Mouse (Mus musculus) intestine, postnatal 0 days (tissue): Measurements from ENCODE around the gene Naa80. TPM values are rescaled to one million over a fixed set of nuclear protein-coding genes. Genes with fewer than 3 reads are reported as not detected.

Source experiments
- ATAC-seq: fragments of 200-750 bp; cut with Nextera tagmentation; 2 replicates; pipeline ENCODE4 v1.8.0; 2017; ENCODE audit warnings: mild to moderate bottlenecking, moderate TSS enrichment, moderate library complexity
- H3K27ac ChIP-seq: fragments of 300-500 bp; sonication (generic); 2 replicates; pipeline ENCODE4 v1.5.1; 2014; ENCODE audit warnings: mild to moderate bottlenecking, low read depth, low read length, moderate library complexity
- H3K27me3 ChIP-seq: fragments of 300-500 bp; sonication (generic); replicated peaks from 2 replicates; pipeline ENCODE4 v1.6.1; 2014; ENCODE audit warnings: low read length, mixed read lengths; ENCODE audit not compliant: control insufficient read depth, insufficient read depth
- H3K36me3 ChIP-seq: fragments of 300-500 bp; sonication (generic); 2 replicates; pipeline ENCODE4 v1.6.1; 2014; ENCODE audit warnings: mild to moderate bottlenecking, moderate library complexity; ENCODE audit not compliant: control insufficient read depth, insufficient read depth
- H3K4me1 ChIP-seq: fragments of 300-500 bp; sonication (generic); replicated peaks from 2 replicates; pipeline ENCODE4 v1.6.1; 2014; ENCODE audit warnings: antibody characterized with exemption, low read length, mixed read lengths; ENCODE audit not compliant: control insufficient read depth, insufficient read depth
- H3K4me2 ChIP-seq: fragments of 300-500 bp; sonication (generic); replicated peaks from 2 replicates; pipeline ENCODE4 v1.6.1; 2014; ENCODE audit warnings: low read depth, mild to moderate bottlenecking, moderate library complexity
- H3K4me3 ChIP-seq: fragments of 300-500 bp; sonication (generic); 2 replicates; pipeline ENCODE4 v1.5.1; 2014; ENCODE audit warnings: low read depth, low read length
- H3K9ac ChIP-seq: fragments of 300-500 bp; sonication (generic); 2 replicates; pipeline ENCODE4 v1.6.1; 2014; ENCODE audit warnings: mild to moderate bottlenecking, low read depth, low read length
- H3K9me3 ChIP-seq: fragments of 300-500 bp; sonication (generic); 2 replicates; pipeline ENCODE4 v1.6.1; 2016; ENCODE audit warnings: mixed run types; ENCODE audit not compliant: control insufficient read depth
- CTCF ChIP-seq: sonication (generic); IDR thresholded peaks from 2 replicates; pipeline ENCODE4 v1.5.1; 2016; ENCODE audit warnings: low read depth, mild to moderate bottlenecking, control low read depth, antibody characterized with exemption, moderate library complexity
- WGBS: fragments of 180-500 bp; shearing (Covaris S2); extraction: QIAGEN DNeasy Blood & Tissue Kit; methylation state at CpG from one replicate; pipeline ENCODE4 v1.1.7; 2014; 5-methylcytosine and 5-hydroxymethylcytosine counted together
- polyA plus RNA-seq: library from polyadenylated mRNA; unstranded; fragments of >200 nt; fragmentation: Nextera tagmentation; extraction: Ambion mirVana; gene quantifications from 2 replicates; pipeline ENCODE4 v1.2.1, GENCODE M21; 2015

Naa80 gene
- polyA plus RNA-seq, 1 experiment from 2014 or later: 21.4 TPM

DNA sequence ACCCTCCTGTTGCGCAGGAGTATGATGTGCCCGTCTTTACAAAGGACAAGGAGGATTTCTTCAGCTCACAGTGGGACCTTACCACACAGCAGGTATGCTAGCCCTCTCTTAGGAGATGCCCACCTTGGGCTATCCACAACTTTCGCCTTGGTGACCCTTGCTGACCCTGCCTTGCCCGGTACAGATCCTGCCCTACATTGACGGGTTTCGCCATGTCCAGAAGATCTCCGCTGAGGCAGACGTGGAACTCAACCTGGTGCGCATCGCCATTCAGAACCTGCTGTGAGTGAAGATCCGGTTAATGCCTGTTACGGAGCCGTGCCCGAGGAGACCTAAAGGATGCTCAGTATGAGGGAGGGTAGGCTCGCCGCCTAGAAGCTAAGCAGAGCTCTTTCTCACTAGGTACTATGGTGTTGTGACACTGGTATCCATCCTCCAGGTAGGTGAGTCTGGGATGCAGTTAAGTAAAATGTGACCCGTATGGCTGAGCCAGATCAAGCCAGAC, 34.4 kb upstream of the Naa80 start:
- Histone ChIP-seq H3K9ac (no peak overlapping the region), H3K27me3 (no peaks in the 10 kb centered on the region), H3K36me3 (peaks cover 22% of the 10 kb centered on the region), H3K4me1 (no peaks in the 10 kb centered on the region; the same call in none of the 2 replicates), H3K9me3 (no peaks in the 10 kb centered on the region), H3K4me3 (no peak overlapping the region), H3K27ac (no peak overlapping the region), H3K4me2 (no peak overlapping the region)
- no peak for TF ChIP-seq CTCF
- no peak for ATAC-seq
- 96% methylated on average over 17 of the region's 17 CpGs for WGBS

DNA sequence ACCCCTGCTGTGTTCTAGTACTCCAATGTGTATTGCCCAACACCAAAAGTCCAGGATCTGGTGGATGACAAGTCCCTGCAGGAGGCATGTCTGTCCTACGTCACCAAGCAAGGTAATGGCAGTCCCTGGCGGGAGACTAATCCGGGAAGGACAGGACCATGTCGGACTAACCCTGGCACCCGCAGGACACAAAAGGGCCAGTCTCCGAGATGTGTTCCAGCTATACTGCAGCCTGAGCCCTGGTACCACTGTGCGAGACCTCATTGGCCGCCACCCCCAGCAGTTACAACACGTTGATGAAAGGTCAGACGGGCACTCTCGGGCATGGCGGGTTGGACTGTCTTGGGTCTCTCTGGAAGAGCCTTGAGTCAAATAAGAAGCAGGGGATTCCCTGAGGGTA, 34.0 kb upstream of the Naa80 start:
- no peak for ATAC-seq
- H3K27ac ChIP-seq: no peak overlapping the region
- no peaks in the 10 kb centered on the region for H3K9me3 ChIP-seq
- H3K4me1 ChIP-seq: no peaks in the 10 kb centered on the region; the same call in none of the 2 replicates
- H3K36me3 ChIP-seq: peaks cover 17% of the 10 kb centered on the region
- no peak overlapping the region for H3K4me2 ChIP-seq
- H3K9ac ChIP-seq: no peak overlapping the region
- H3K27me3 ChIP-seq: no peaks in the 10 kb centered on the region
- WGBS: 89% methylated on average over 12 of the region's 12 CpGs
- no peak for TF ChIP-seq CTCF
- no peak overlapping the region for H3K4me3 ChIP-seq

DNA sequence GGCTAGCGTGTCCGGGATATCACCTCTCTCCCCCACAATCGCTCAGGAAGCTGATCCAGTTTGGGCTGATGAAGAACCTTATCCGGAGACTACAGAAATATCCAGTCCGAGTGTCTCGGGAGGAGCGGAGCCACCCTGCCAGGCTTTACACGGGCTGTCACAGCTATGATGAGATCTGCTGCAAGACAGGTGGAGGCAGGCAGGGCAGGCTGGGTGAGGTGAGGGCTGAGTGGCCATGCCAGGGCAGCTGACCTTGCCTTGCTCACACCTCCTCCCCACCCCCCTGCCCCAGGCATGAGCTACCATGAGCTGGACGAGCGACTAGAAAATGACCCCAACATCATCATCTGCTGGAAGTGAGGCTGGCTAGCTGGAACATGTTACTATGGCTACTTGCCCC, 33.5 kb upstream of the Naa80 start:
- H3K4me3 ChIP-seq: no peak overlapping the region
- ATAC-seq: no peak
- H3K27ac ChIP-seq: no peak overlapping the region
- H3K9me3 ChIP-seq: no peaks in the 10 kb centered on the region
- no peak overlapping the region for H3K9ac ChIP-seq
- H3K27me3 ChIP-seq: no peaks in the 10 kb centered on the region
- no peaks in the 10 kb centered on the region; the same call in none of the 2 replicates for H3K4me1 ChIP-seq
- TF ChIP-seq CTCF: no peak
- H3K36me3 ChIP-seq: peaks cover 12% of the 10 kb centered on the region; the same call in 1 of the 2 replicates
- 87% methylated on average over 10 of the region's 10 CpGs for WGBS
- no peak overlapping the region for H3K4me2 ChIP-seq

DNA sequence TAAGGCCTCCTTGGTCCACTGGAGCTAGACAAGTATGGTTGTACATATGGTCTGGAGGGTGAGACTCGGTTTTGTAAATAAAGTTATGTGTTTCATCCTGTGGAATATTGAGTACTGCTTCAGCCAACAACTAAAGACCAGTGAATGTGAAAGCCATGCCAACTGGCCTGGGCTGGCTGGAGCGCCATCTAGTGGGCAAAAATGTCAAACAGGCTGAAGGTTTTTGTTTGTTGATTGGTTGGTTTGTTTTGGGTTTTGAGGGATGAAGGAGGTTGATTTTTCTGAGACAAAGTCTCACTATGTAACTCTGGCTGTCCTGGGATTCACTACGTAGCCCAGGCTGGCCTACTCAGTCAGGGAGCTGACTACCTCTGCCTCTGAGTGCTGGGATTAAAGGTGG, 33.1 kb upstream of the Naa80 start:
- no peaks in the 10 kb centered on the region; the same call in none of the 2 replicates for H3K4me1 ChIP-seq
- H3K9ac ChIP-seq: no peak overlapping the region
- H3K27me3 ChIP-seq: no peaks in the 10 kb centered on the region
- no peak overlapping the region for H3K4me3 ChIP-seq
- no peak for ATAC-seq
- peak; percentile 96 for TF ChIP-seq CTCF
- 8% methylated on average over 3 of the region's 3 CpGs for WGBS
- H3K27ac ChIP-seq: no peak overlapping the region
- peaks cover 12% of the 10 kb centered on the region; the same call in 1 of the 2 replicates for H3K36me3 ChIP-seq
- H3K4me2 ChIP-seq: no peak overlapping the region
- no peaks in the 10 kb centered on the region for H3K9me3 ChIP-seq

DNA sequence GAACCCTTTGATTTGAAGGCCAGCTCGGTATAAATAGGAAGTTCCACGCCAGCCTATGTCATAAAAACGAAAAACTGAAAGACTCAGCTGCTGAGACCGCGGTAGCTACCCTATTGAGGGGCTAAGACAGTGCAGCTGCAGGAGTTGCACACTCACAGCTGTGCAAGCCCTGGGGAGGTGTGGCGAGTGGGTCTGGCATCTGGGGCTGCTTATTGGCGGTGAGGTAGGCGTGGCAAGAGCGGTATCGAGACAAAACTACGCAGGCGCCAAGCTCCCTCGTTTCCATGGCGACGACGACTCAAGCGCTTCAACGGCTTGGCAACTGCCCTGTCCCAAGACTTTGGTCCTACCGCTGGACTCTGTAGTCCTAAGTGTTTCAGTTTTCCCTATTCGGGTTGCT, 31.7 kb upstream of the Naa80 start, which contains the start of gene Zmynd10:
Gene Zmynd10 (plus strand): TSS at position 273 of the 400 bp plus-strand sequence.
- TF ChIP-seq CTCF: no peak
- no peak within 1 kb of the TSS for H3K27ac ChIP-seq
- H3K4me1 ChIP-seq: peaks cover 10% of the 10 kb centered on the region; the same call in 1 of the 2 replicates
- 3% methylated on average over 20 of the region's 20 CpGs for WGBS
- peak; percentile 47 for ATAC-seq
- H3K27me3 ChIP-seq: no peaks in the 10 kb centered on the region
- H3K4me3 ChIP-seq: no peak within 1 kb of the TSS
- peak within 1 kb of the TSS; percentile 48 for H3K4me2 ChIP-seq
- no peaks in the 10 kb centered on the region for H3K9me3 ChIP-seq
- peaks cover 12% of the 10 kb centered on the region; the same call in 1 of the 2 replicates for H3K36me3 ChIP-seq
- no peak within 1 kb of the TSS for H3K9ac ChIP-seq

DNA sequence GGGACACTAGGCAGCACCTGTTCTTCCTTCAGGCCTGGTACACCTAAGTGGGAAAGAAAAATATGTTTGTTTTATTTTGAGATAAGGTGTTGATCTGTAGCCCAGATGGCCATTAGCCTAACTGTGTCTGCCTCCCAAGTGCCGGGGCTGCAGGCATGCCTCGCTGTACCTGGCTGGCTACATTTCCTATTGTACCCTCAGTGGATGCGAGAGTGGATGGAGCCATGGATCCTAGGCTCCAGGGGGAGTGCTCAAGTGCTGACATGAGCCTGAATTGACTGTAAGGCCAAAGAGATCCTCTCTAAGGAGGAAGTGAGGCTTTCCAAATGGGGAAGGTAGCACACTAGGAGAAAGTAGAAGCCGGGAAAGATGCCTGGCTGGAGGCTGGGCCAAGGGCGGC, 30.7 kb upstream of the Naa80 start:
- H3K4me2 ChIP-seq: no peak overlapping the region
- H3K27ac ChIP-seq: no peak overlapping the region
- WGBS: 78% methylated on average over 5 of the region's 5 CpGs
- no peak overlapping the region for H3K4me3 ChIP-seq
- no peak for ATAC-seq
- no peak for TF ChIP-seq CTCF
- no peaks in the 10 kb centered on the region for H3K27me3 ChIP-seq
- no peak overlapping the region for H3K9ac ChIP-seq
- peaks cover 10% of the 10 kb centered on the region; the same call in 1 of the 2 replicates for H3K4me1 ChIP-seq
- H3K9me3 ChIP-seq: no peaks in the 10 kb centered on the region
- H3K36me3 ChIP-seq: peaks cover 12% of the 10 kb centered on the region; the same call in 1 of the 2 replicates

DNA sequence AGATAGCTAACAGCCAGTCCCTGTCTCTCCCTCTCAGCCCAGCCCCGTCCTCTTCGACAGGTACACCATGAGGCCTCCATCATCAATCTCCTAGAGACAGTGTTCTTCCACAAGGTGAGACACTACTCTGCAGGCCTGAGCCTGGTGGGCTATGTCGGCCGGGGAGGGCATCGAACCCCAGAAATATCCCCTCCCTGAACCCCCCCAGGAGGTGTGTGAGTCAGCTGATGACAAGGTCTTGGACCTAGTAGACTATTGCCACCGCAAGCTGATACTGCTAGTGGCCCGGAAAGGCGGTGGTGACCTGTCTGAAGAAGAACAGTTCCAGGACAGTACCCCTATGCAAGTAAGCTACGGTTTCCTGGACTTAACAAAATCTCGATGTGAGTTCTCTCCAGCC, 29.9 kb upstream of the Naa80 start:
- no peak overlapping the region for H3K4me3 ChIP-seq
- no peak for TF ChIP-seq CTCF
- H3K9me3 ChIP-seq: no peaks in the 10 kb centered on the region
- H3K27me3 ChIP-seq: no peaks in the 10 kb centered on the region
- H3K36me3 ChIP-seq: peaks cover 12% of the 10 kb centered on the region; the same call in 1 of the 2 replicates
- H3K4me2 ChIP-seq: no peak overlapping the region
- ATAC-seq: no peak
- no peak overlapping the region for H3K27ac ChIP-seq
- peaks cover 16% of the 10 kb centered on the region; the same call in 1 of the 2 replicates for H3K4me1 ChIP-seq
- WGBS: 89% methylated on average over 10 of the region's 10 CpGs
- H3K9ac ChIP-seq: no peak overlapping the region
